Mouse (Mus musculus): ENCODE results near the gene Dnajb14.
"Not testable (repeated sequence)": the region's sequence is repeated elsewhere in the genome, so short reads cannot be mapped to it uniquely, and the experiment has no call there.

Gene Dnajb14

DNA sequence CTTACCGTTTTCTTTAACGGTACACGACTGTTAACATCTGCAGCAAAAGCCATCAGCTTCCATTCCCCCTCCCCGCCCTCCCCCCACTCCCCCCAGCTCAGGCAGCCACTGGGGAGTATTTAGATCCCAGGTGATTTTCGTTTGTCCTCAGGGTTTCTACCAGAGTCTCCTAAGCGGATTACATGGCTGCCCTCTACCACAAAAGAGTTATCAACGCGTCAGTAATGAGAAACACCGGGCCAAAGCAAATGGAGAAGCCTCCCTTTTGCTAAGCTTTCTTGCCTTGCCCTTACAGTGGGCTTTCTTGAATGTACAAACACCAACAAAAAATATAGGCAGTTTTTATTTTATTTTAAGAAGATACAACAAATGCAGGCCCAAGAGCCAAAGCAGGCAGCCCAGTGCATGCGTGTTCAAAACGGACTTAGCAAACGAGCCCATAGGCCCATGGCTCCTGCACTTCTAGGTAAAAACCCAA lies 50.3 kb downstream of the Dnajb14 start:
- DNase-seq (ENCODE audit: low spot score): no peak

DNA sequence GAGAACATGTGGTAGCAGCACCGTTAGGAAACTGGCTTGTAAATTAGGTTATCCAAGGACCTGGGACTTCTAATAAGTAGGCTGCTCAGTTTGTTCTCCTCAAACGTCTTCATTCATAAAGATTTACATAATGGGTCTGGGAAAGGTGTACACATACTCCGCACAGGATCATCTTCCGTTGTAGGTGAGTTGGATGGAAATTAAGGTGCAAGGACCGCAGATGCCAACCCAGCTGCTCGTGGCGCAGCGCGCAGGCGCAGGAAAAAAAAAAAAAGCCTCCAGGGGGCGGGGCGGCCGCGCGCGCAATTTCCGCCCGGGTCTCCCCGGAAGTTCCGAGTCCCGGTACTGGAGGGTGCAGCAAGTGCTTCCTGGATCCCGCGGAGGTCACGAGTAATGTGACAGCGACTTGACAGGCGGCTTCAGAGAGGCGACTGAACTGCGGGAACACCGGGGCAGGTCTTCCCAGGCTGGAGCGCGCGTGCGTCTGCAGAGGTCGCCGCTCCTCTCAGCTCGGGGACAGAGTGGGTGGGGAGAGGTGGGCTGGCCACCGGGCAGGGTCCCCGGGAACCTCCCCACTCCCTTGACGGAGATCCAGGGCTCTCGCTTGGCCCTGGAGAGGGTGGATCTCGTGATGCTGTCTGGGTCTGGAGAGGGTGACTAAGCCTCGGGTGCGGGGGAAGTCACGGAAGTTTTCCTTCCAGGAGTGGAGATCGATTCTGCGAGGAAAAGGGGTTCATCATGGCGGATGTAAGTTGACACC lies 50.9 kb downstream of the Dnajb14 start, which contains the start of gene Lamtor3:
Gene Lamtor3 (plus strand): TSS at position 335 of the 760 bp plus-strand sequence.
- peak; percentile 78 for DNase-seq (ENCODE audit: low spot score)

GRCm38 (mm10) chr3:137918932-137919311 lies 51.4 kb downstream of the Dnajb14 start:
- no peak for DNase-seq (ENCODE audit: low spot score)

DNA sequence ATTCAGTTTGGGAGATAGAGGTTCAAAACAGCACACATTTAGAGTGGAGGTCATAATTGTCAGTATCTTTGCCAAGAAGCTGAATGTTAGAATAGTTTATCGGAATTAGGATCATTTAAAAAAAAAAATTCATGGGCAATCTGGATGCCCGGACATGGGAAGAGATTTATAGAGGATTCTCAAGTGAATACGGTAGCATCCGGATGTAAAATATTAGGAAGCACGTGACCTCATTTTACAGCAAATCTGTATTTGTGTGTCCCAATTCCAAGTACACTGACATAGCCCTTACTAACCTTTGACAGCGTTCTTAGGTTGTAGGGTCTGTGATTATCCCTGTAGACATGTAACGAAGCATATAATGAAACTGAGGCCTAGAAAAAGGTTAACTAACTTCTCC lies 51.9 kb downstream of the Dnajb14 start:
- DNase-seq (ENCODE audit: low spot score): no peak

DNA sequence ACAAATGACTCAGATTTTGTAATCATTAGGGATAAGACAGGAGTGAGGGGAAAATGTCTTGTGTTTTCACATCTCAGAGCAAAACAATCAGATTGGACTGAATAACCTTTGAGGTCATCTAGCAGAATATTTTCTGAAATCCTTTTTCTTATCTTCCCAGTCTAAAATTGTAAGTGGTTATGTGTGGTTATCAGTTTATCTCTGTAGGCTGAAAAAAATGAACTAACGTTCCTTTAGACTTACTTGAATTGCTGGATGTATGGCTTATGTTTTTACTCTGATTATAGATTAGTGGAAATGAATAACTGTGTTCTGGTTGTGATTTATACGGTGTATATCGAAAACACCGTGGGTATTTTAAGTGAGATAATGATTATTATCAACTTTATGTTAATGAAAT lies 53.1 kb downstream of the Dnajb14 start:
- DNase-seq (ENCODE audit: low spot score): no peak

DNA sequence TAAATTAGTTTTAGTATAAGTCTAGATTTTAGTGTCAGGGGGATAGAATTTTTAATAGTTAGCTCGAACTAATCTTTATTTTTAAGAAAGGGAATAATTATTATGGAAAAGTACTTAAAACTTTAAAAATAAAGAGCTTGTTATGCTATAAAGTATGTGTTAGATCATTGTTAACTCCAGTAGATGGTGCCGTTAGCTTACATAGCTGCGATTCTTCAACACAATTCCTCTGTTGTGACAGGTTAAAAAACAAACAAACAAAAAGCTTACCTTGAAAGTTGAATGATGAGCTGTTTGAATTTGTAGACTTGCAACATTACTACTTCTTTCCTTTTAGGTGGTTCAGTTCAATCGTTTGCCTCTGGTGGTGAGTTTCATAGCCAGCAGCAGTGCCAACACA lies 59.5 kb downstream of the Dnajb14 start:
- no peak for DNase-seq (ENCODE audit: low spot score)

- no peak for DNase-seq (ENCODE audit: low spot score)
Measured at GRCm38 (mm10) chr3:137929940-137930339, 62.5 kb downstream of the Dnajb14 start.

DNA sequence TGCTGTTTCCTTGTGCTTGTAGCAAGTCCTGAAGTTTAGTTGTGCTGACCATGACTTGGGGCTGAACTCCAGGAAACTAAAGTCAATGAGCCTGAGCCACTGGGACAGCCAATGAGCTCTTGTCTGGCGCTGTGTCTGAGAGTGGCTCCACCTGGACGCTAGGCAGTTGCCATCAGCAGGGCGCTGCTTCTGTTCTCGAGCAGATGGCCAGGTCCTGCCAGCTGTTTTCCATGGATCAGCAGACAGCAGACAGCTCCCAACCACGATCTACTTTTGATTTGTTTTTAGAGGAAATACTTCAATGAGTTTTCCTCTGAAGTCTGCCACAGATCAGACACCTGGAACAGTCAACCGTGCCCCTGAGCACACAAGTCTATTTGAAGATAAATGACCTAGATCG lies 65.3 kb downstream of the Dnajb14 start:
- no peak for DNase-seq (ENCODE audit: low spot score)

DNA sequence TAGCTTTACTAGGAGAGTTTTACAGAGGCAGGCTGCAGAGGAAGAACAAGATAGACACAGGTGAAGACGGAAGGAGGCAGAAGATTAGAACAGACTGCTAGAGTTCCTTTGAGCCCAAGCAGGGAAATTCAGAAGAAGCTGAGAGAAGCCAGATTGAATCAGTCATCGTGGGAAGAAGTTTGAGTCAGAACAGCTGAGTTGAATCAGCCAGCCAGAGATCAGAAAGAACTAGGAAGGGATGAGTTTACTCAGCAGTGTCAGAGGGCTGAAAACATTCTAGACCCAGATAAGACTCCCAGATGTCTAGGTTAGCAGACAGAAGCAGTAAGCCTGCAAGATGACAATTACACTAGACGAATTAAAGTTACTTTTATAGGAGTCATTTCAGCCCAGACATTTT lies 66.5 kb downstream of the Dnajb14 start:
- DNase-seq (ENCODE audit: low spot score): no peak

DNA sequence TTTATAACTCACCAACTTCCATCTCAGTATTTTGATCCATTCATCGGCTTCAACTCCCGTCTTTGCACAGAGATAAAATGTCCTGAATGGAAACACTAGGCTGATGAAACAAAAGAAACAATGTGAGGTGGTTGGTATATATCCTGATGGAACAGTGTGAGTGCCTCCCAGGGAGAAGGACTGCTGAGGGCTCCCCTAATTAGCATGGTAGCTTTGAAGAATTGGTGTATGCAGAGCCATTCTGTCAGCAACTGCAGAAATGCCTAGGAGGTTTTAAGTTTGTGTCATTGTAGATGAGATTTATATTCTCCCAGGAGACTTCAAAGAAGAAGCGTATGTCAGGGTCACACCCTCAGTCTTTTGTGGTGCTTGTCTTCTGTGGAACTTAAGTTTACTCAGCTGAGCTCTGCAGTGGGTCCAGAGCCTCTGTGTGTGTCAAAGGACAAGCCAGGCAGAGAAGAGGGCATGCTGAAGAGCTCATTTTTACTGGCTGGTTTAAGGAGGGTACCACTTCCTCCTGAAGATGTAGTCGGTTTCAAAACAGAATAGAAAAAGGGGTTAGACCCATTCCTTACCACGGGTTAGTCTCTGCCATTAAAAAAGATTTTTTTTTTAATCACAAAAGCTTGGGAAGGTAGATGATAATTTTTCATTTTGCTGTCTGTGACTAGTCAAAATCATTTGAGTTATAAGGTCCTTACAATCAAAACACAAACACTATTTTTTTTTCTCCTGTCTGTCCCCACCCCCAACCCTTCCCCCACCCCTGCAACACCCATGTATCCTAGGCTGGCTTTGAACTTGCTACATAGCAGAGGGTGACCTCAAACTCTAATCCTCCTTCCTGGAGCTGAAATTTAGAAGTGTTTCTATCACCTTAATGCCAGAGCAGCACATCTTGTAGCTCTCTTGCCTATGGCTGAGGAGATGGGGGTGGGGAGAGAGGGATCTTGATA lies 68.4 kb downstream of the Dnajb14 start:
- no peak for DNase-seq (ENCODE audit: low spot score)

GRCm38 (mm10) chr3:137936541-137936940 lies 69.1 kb downstream of the Dnajb14 start:
- no peak for DNase-seq (ENCODE audit: low spot score)

DNA sequence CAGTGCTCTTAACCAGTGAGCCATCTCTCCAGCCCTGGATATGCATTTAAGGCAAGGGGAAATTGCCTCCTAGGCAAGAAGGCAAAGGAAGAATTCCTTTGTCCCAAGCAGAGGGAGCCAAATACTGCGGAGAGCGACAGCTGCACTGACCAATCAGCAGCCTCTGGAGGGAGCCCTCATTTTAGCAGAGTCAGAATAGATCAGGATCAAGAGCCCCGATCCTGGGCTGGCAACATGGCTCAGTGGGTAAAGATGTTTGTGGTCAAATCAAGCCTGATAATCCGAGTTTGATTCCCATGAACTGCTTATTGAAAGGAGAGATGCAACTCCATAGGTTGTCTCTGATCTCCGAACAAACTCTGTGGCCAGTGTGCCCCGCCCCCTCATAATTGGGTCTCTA lies 71.1 kb downstream of the Dnajb14 start:
- peak; percentile 51 for DNase-seq (ENCODE audit: low spot score)

DNA sequence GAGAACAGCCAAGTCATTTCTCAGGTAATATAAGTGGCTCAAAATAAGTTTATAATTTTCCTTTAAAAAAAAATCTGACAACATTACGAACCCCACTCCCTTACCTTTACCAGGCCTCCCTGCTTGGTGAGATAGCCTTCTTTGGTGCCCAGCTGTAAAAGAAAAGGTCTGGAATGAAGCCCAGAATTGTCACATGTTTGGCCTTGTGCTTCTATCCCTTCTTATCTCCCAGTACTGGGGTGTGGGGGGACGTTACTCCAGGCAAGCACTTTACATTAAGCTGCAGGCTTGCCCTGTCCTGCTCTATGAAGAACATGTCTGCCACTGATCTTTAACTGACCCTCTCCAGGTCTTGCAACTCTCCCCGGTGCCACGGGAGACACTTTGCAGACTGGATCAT lies 73.3 kb downstream of the Dnajb14 start:
- peak; percentile 77 for DNase-seq (ENCODE audit: low spot score)

DNA sequence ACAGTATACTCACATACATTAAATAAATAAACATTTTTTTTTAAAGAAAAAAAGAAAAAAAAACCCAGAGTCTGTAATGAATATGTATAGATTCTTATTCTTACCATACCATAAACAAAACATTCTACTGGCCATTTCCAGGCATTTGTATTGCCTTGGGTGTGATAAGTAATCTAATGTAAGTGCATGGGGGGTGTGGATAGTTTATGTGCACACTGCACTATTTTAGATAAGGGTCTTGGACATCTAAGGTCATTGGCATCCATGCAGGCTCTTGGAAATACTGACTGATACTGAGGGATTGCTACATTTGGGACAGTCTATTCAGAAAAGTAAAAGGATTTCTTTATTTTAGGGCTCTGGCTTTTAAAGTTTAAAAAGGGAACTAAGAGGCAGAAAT lies 74.1 kb downstream of the Dnajb14 start:
- DNase-seq (ENCODE audit: low spot score): no peak

DNA sequence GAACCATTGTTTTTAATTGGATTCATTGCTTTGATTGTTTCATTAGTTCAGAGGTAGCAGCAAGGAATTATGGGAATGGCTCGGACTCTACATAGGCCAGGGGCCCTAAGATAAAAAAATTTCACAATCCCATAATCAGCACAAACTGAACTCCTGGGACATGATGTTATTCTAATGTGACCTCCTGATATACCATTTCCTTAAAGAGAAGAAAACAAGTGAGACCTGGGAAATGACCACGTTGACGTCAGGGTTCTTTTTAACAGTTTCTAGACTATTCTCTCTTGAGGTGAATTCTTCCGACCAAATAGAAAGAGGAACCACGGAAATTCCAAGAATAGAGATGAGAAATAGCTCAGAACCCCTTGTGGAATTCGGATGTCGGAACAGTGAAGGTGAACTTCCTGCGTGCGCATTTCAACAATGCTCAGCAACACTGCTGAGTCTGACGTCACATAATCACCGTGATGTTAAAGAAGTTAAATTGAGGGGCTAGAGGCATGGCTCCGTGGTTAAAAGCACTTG lies 74.7 kb downstream of the Dnajb14 start:
- DNase-seq (ENCODE audit: low spot score): no peak

GRCm38 (mm10) chr3:137943737-137944154 lies 76.3 kb downstream of the Dnajb14 start:
- no peak for DNase-seq (ENCODE audit: low spot score)

DNA sequence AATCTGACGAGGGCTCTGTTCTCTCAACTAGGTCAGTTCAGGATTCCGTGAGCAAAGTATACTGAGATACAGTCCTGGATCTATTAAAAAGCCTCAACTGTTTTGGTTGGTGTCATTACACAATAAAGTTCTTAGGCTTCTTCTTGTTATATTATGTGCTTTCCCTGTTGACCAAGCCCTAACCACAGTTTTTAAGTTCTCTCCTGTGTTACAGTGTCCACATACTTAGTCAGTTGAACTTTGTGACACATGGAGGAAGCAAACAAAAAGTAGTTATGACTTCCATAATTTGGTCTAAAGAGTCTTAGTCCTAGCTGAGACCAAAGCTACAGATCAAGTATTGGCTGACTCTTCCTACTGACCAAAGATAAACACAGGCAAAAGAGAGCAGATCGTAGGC lies 79.4 kb downstream of the Dnajb14 start:
- no peak for DNase-seq (ENCODE audit: low spot score)

- DNase-seq (ENCODE audit: low spot score): no peak
Measured at GRCm38 (mm10) chr3:137947525-137947924, 80.0 kb downstream of the Dnajb14 start.

GRCm38 (mm10) chr3:137950191-137950885 lies 82.9 kb downstream of the Dnajb14 start:
- DNase-seq (ENCODE audit: low spot score): no peak

- not testable (repeated sequence) for DNase-seq (ENCODE audit: low spot score)
Measured at GRCm38 (mm10) chr3:137951302-137951701, 83.8 kb downstream of the Dnajb14 start.

DNA sequence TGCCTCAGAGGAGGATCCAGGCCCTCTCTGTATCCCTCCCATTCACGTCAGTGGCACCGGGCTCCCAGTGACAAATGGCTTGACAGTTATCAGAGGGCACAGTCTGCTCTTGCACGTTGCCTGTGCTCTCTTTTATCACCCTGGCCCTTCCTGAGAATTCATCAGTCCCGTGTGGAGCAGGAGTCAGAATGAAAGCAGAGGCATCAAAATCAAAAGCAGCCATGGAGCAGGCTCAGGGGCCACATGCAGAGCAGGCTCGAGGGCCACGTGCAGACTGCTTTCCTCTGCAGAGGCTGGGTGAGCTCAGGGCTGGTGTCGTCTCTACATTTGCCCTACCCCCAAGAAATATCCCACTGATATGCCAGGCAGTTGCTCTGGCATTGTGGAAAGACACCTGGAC lies 84.3 kb downstream of the Dnajb14 start:
- DNase-seq (ENCODE audit: low spot score): no peak

Measured in ovary, adult 18-20 months (tissue).